Mouse (Mus musculus): ENCODE results near the gene Smad1. TPM values are rescaled to one million over a fixed set of nuclear protein-coding genes. Genes with fewer than 3 reads are reported as not detected.

Smad1 gene
- polyA plus RNA-seq, 1 experiment from 2014 or later, result 52.3 TPM

GRCm38 (mm10) chr8:79325510-79325909 is 73.8 kb downstream of the Smad1 start:
- Histone ChIP-seq H3K4me2 (ENCODE audit: low read length) (no peak overlapping the region), H3K27ac (ENCODE audit: low read depth) (no peak overlapping the region), H3K9me3 (ENCODE audit: control insufficient read depth, low read length) (no peaks in the 10 kb centered on the region), H3K36me3 (ENCODE audit: control insufficient read depth, insufficient read depth, low read length) (no peaks in the 10 kb centered on the region), H3K4me3 (ENCODE audit: low read depth, low read length) (no peak overlapping the region), H3K4me1 (replicated peaks; ENCODE audit: control insufficient read depth, insufficient read depth, low read length) (no peaks in the 10 kb centered on the region), H3K27me3 (replicated peaks; ENCODE audit: control insufficient read depth, insufficient read depth, low read length) (no peaks in the 10 kb centered on the region), H3K9ac (ENCODE audit: low read length) (no peak overlapping the region)
- ATAC-seq (replicated peaks; ENCODE audit: low FRiP score, low TSS enrichment, low read depth) (no peak), DNase-seq (ENCODE audit: low spot score) (peak; percentile 49)
- WGBS, result 78% methylated on average over 6 of the region's 6 CpGs

GRCm38 (mm10) chr8:79324928-79325327 is 74.4 kb downstream of the Smad1 start:
- Histone ChIP-seq H3K4me1 (replicated peaks; ENCODE audit: control insufficient read depth, insufficient read depth, low read length) (no peaks in the 10 kb centered on the region), H3K36me3 (ENCODE audit: control insufficient read depth, insufficient read depth, low read length) (no peaks in the 10 kb centered on the region), H3K27ac (ENCODE audit: low read depth) (no peak overlapping the region), H3K4me2 (ENCODE audit: low read length) (no peak overlapping the region), H3K4me3 (ENCODE audit: low read depth, low read length) (no peak overlapping the region), H3K9me3 (ENCODE audit: control insufficient read depth, low read length) (no peaks in the 10 kb centered on the region), H3K27me3 (replicated peaks; ENCODE audit: control insufficient read depth, insufficient read depth, low read length) (no peaks in the 10 kb centered on the region), H3K9ac (ENCODE audit: low read length) (no peak overlapping the region)
- ATAC-seq (replicated peaks; ENCODE audit: low FRiP score, low TSS enrichment, low read depth), result no peak
- peak; percentile 32 for DNase-seq (ENCODE audit: low spot score)
- WGBS, result 78% methylated on average over 5 of the region's 5 CpGs

GRCm38 (mm10) chr8:79324036-79324435 is 75.3 kb downstream of the Smad1 start:
- Histone ChIP-seq H3K4me2 (ENCODE audit: low read length) (no peak overlapping the region), H3K27me3 (replicated peaks; ENCODE audit: control insufficient read depth, insufficient read depth, low read length) (no peaks in the 10 kb centered on the region), H3K9me3 (ENCODE audit: control insufficient read depth, low read length) (no peaks in the 10 kb centered on the region), H3K4me3 (ENCODE audit: low read depth, low read length) (no peak overlapping the region), H3K27ac (ENCODE audit: low read depth) (no peak overlapping the region), H3K9ac (ENCODE audit: low read length) (no peak overlapping the region), H3K4me1 (replicated peaks; ENCODE audit: control insufficient read depth, insufficient read depth, low read length) (no peaks in the 10 kb centered on the region), H3K36me3 (ENCODE audit: control insufficient read depth, insufficient read depth, low read length) (no peaks in the 10 kb centered on the region)
- DNase-seq (ENCODE audit: low spot score), result peak; percentile 15
- 67% methylated on average over 3 of the region's 3 CpGs for WGBS
- no peak for ATAC-seq (replicated peaks; ENCODE audit: low FRiP score, low TSS enrichment, low read depth)

GRCm38 (mm10) chr8:79323121-79323520 is 76.2 kb downstream of the Smad1 start:
- H3K27ac ChIP-seq (ENCODE audit: low read depth), result no peak overlapping the region
- no peaks in the 10 kb centered on the region for H3K4me1 ChIP-seq (replicated peaks; ENCODE audit: control insufficient read depth, insufficient read depth, low read length)
- WGBS, result 68% methylated on average over 7 of the region's 7 CpGs
- H3K4me2 ChIP-seq (ENCODE audit: low read length), result no peak overlapping the region
- H3K9me3 ChIP-seq (ENCODE audit: control insufficient read depth, low read length), result no peaks in the 10 kb centered on the region
- H3K4me3 ChIP-seq (ENCODE audit: low read depth, low read length), result no peak overlapping the region
- ATAC-seq (replicated peaks; ENCODE audit: low FRiP score, low TSS enrichment, low read depth) (no peak), DNase-seq (ENCODE audit: low spot score) (peak; percentile 49)
- no peaks in the 10 kb centered on the region for H3K36me3 ChIP-seq (ENCODE audit: control insufficient read depth, insufficient read depth, low read length)
- H3K9ac ChIP-seq (ENCODE audit: low read length), result no peak overlapping the region
- no peaks in the 10 kb centered on the region for H3K27me3 ChIP-seq (replicated peaks; ENCODE audit: control insufficient read depth, insufficient read depth, low read length)

- WGBS, result 63% methylated on average over 2 of the region's 2 CpGs
- ATAC-seq (replicated peaks; ENCODE audit: low FRiP score, low TSS enrichment, low read depth) (no peak), DNase-seq (ENCODE audit: low spot score) (no peak)
- Histone ChIP-seq H3K9ac (ENCODE audit: low read length) (no peak overlapping the region), H3K4me1 (replicated peaks; ENCODE audit: control insufficient read depth, insufficient read depth, low read length) (no peaks in the 10 kb centered on the region), H3K4me2 (ENCODE audit: low read length) (no peak overlapping the region), H3K36me3 (ENCODE audit: control insufficient read depth, insufficient read depth, low read length) (no peaks in the 10 kb centered on the region), H3K4me3 (ENCODE audit: low read depth, low read length) (no peak overlapping the region), H3K27ac (ENCODE audit: low read depth) (no peak overlapping the region), H3K9me3 (ENCODE audit: control insufficient read depth, low read length) (no peaks in the 10 kb centered on the region), H3K27me3 (replicated peaks; ENCODE audit: control insufficient read depth, insufficient read depth, low read length) (no peaks in the 10 kb centered on the region)
Measured at GRCm38 (mm10) chr8:79310801-79311200, 88.5 kb downstream of the Smad1 start.

GRCm38 (mm10) chr8:79305941-79306340 is 93.4 kb downstream of the Smad1 start:
- WGBS, result 67% methylated on average over 5 of the region's 5 CpGs
- Histone ChIP-seq H3K4me1 (replicated peaks; ENCODE audit: control insufficient read depth, insufficient read depth, low read length) (no peaks in the 10 kb centered on the region), H3K27ac (ENCODE audit: low read depth) (no peak overlapping the region), H3K9me3 (ENCODE audit: control insufficient read depth, low read length) (no peaks in the 10 kb centered on the region), H3K36me3 (ENCODE audit: control insufficient read depth, insufficient read depth, low read length) (no peaks in the 10 kb centered on the region), H3K27me3 (replicated peaks; ENCODE audit: control insufficient read depth, insufficient read depth, low read length) (no peaks in the 10 kb centered on the region), H3K4me3 (ENCODE audit: low read depth, low read length) (no peak overlapping the region), H3K9ac (ENCODE audit: low read length) (no peak overlapping the region), H3K4me2 (ENCODE audit: low read length) (no peak overlapping the region)
- ATAC-seq (replicated peaks; ENCODE audit: low FRiP score, low TSS enrichment, low read depth) (no peak), DNase-seq (ENCODE audit: low spot score) (no peak)

GRCm38 (mm10) chr8:79301548-79301947 is 97.8 kb downstream of the Smad1 start:
- no peak overlapping the region for H3K4me3 ChIP-seq (ENCODE audit: low read depth, low read length)
- no peak overlapping the region for H3K9ac ChIP-seq (ENCODE audit: low read length)
- no peaks in the 10 kb centered on the region for H3K4me1 ChIP-seq (replicated peaks; ENCODE audit: control insufficient read depth, insufficient read depth, low read length)
- H3K4me2 ChIP-seq (ENCODE audit: low read length), result no peak overlapping the region
- DNase-seq (ENCODE audit: low spot score) (no peak), ATAC-seq (replicated peaks; ENCODE audit: low FRiP score, low TSS enrichment, low read depth) (no peak)
- no peak overlapping the region for H3K27ac ChIP-seq (ENCODE audit: low read depth)
- no peaks in the 10 kb centered on the region for H3K9me3 ChIP-seq (ENCODE audit: control insufficient read depth, low read length)
- WGBS, result 72% methylated on average over 3 of the region's 3 CpGs
- H3K27me3 ChIP-seq (replicated peaks; ENCODE audit: control insufficient read depth, insufficient read depth, low read length), result no peaks in the 10 kb centered on the region
- no peaks in the 10 kb centered on the region for H3K36me3 ChIP-seq (ENCODE audit: control insufficient read depth, insufficient read depth, low read length)

- H3K4me2 ChIP-seq (ENCODE audit: low read length), result no peak overlapping the region
- no peaks in the 10 kb centered on the region for H3K27me3 ChIP-seq (replicated peaks; ENCODE audit: control insufficient read depth, insufficient read depth, low read length)
- no peak for DNase-seq (ENCODE audit: low spot score)
- H3K36me3 ChIP-seq (ENCODE audit: control insufficient read depth, insufficient read depth, low read length), result no peaks in the 10 kb centered on the region
- H3K4me3 ChIP-seq (ENCODE audit: low read depth, low read length), result no peak overlapping the region
- no peaks in the 10 kb centered on the region for H3K4me1 ChIP-seq (replicated peaks; ENCODE audit: control insufficient read depth, insufficient read depth, low read length)
- no peak for ATAC-seq (replicated peaks; ENCODE audit: low FRiP score, low TSS enrichment, low read depth)
- no peak overlapping the region for H3K27ac ChIP-seq (ENCODE audit: low read depth)
- WGBS, result 78% methylated on average over 5 of the region's 5 CpGs
- H3K9ac ChIP-seq (ENCODE audit: low read length), result no peak overlapping the region
- no peaks in the 10 kb centered on the region for H3K9me3 ChIP-seq (ENCODE audit: control insufficient read depth, low read length)
Measured at GRCm38 (mm10) chr8:79299704-79300103, 99.6 kb downstream of the Smad1 start.

- 49% methylated on average over 3 of the region's 3 CpGs for WGBS
- no peaks in the 10 kb centered on the region for H3K36me3 ChIP-seq (ENCODE audit: control insufficient read depth, insufficient read depth, low read length)
- H3K27ac ChIP-seq (ENCODE audit: low read depth), result no peak overlapping the region
- H3K27me3 ChIP-seq (replicated peaks; ENCODE audit: control insufficient read depth, insufficient read depth, low read length), result no peaks in the 10 kb centered on the region
- no peak overlapping the region for H3K4me2 ChIP-seq (ENCODE audit: low read length)
- no peak overlapping the region for H3K4me3 ChIP-seq (ENCODE audit: low read depth, low read length)
- peaks cover 11% of the 10 kb centered on the region; the same call in 1 of the 2 replicates for H3K4me1 ChIP-seq (replicated peaks; ENCODE audit: control insufficient read depth, insufficient read depth, low read length)
- H3K9ac ChIP-seq (ENCODE audit: low read length), result no peak overlapping the region
- DNase-seq (ENCODE audit: low spot score), result peak; percentile 72
- no peak for ATAC-seq (replicated peaks; ENCODE audit: low FRiP score, low TSS enrichment, low read depth)
- H3K9me3 ChIP-seq (ENCODE audit: control insufficient read depth, low read length), result no peaks in the 10 kb centered on the region
Measured at GRCm38 (mm10) chr8:79297763-79298162, 101.6 kb downstream of the Smad1 start.

Data from intestine, embryonic 14.5 days (tissue).